Mouse (Mus musculus): ENCODE data around the gene Gm39566.

GRCm38 (mm10) chr11:69766872-69767624, 48.0 kb downstream of the Gm39566 start:
- no peak for TF ChIP-seq GATA1 (IDR thresholded peaks at IDR 0.05; ENCODE audit: low read length)
- TF ChIP-seq TAL1 (IDR thresholded peaks at IDR 0.05; ENCODE audit: low read length), result no peak

All from erythroblast, embryonic 14.5 days (primary cell).